8 mouse cellular contexts compared by ENCODE assay signal in the genomic region with DNA sequence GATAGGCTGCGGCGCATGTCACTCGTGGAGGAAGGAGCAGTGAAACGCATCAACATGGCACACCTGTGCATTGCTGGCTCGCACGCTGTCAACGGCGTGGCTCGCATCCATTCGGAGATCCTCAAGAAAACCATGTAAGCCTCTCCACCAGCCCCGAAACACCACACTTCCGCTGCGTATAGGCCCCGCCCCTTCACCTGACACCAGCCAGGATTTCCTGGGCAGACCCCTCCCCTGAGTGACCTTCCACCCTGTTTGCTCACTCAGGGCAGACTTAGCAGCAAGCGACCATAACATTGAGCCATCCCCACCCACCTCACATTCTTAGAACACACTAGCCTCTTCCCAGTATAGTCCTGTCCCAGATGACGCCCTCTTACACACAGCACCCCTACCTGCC. TPM values are rescaled to one million over a fixed set of nuclear protein-coding genes. Genes with fewer than 3 reads are reported as not detected.
DNase-seq lines count a peak whose midpoint lies in the region; ATAC-seq and TF ChIP-seq lines count a peak whose summit lies in the region.

No protein-coding gene starts in this region.

- ATAC-seq in neural tube, embryonic 11.5 days (ENCODE audit: insufficient read depth, low FRiP score, low TSS enrichment): no peak
- ATAC-seq in forebrain, embryonic 15.5 days (replicated peaks): peak; percentile 34; the same call in 1 of the 2 replicates
- ATAC-seq in liver, embryonic 14.5 days (ENCODE audit: insufficient read depth): peak; percentile 35; the same call in 1 of the 2 replicates
- peak; percentile 28; the same call in 1 of the 2 replicates for ATAC-seq in neutrophil, adult 5-6 weeks (ENCODE audit: extremely low read depth, insufficient number of reproducible peaks, low FRiP score, poor library complexity, severe bottlenecking)

- no peaks in the 10 kb centered on the region for H3K27me3 ChIP-seq in neural tube, embryonic 11.5 days (ENCODE audit: control insufficient read depth, insufficient read depth, low read length)
- no peaks in the 10 kb centered on the region for H3K27me3 ChIP-seq in forebrain, embryonic 15.5 days
- no peaks in the 10 kb centered on the region for H3K27me3 ChIP-seq in liver, embryonic 14.5 days (ENCODE audit: control insufficient read depth, insufficient read depth, low read length)

- no peak for TF ChIP-seq EP300 in liver, embryonic 14.5 days (IDR thresholded peaks at IDR 0.05; ENCODE audit: low read depth)

- DNase-seq in neural tube, embryonic 11.5 days (ENCODE audit: low spot score): no peak
- no peak for DNase-seq in neural tube, embryonic 10.5 days (ENCODE audit: extremely low spot score, low spot score)
- DNase-seq in liver, embryonic 14.5 days (ENCODE audit: low read depth in 3 of 3, low spot score in 3 of 3): no peak
- DNase-seq in layer of hippocampus, postnatal 25 days (ENCODE audit: extremely low spot score in 1 of 2, low spot score in 1 of 2): no peak
- no peak for DNase-seq in cerebellum, postnatal 10 days
- no peak for DNase-seq in adipocyte (ENCODE audit: low spot score)

- peak overlapping the region; percentile 39 for H3K4me2 ChIP-seq in neural tube, embryonic 11.5 days (ENCODE audit: low read depth)
- H3K4me2 ChIP-seq in forebrain, embryonic 15.5 days (replicated peaks): peak overlapping the region; percentile 37
- H3K4me2 ChIP-seq in liver, embryonic 14.5 days (ENCODE audit: low read depth): peak overlapping the region; percentile 35

- TF ChIP-seq CTCF in liver, embryonic 14.5 days (IDR thresholded peaks at IDR 0.05; ENCODE audit: low read depth): no peak

- H3K4me3 ChIP-seq in neural tube, embryonic 11.5 days (ENCODE audit: low read depth, low read length): no peak overlapping the region
- H3K4me3 ChIP-seq in forebrain, embryonic 15.5 days: peak overlapping the region; percentile 15
- H3K4me3 ChIP-seq in liver, embryonic 14.5 days (ENCODE audit: insufficient read depth in 1 of 2, low read depth in 2 of 2, low read length in 2 of 2): peak overlapping the region; percentile 1 to 49; a peak in 2 of 4 replicates

- H3K9ac ChIP-seq in neural tube, embryonic 11.5 days (ENCODE audit: low read length): no peak overlapping the region
- H3K9ac ChIP-seq in forebrain, embryonic 15.5 days (replicated peaks): peak overlapping the region; percentile 18; the same call in 1 of the 2 replicates
- no peak overlapping the region for H3K9ac ChIP-seq in liver, embryonic 14.5 days (replicated peaks)

- no peaks in the 10 kb centered on the region for H3K36me3 ChIP-seq in neural tube, embryonic 11.5 days (ENCODE audit: control insufficient read depth, insufficient read depth, low read length)
- H3K36me3 ChIP-seq in forebrain, embryonic 15.5 days: no peaks in the 10 kb centered on the region
- no peaks in the 10 kb centered on the region for H3K36me3 ChIP-seq in liver, embryonic 14.5 days (replicated peaks; ENCODE audit: control insufficient read depth, insufficient read depth, low read depth)

- H3K4me1 ChIP-seq in neural tube, embryonic 11.5 days (ENCODE audit: control insufficient read depth, insufficient read depth, low read length): 0 out of 2 replicates have a peak, but pooled peaks cover 3% of the 10 kb centered on the region
- 0 out of 2 replicates have a peak, but pooled peaks cover 4% of the 10 kb centered on the region for H3K4me1 ChIP-seq in forebrain, embryonic 15.5 days
- peaks cover 0 to 2% of the 10 kb centered on the region in 2 experiments; a peak in 2 of 4 replicates for H3K4me1 ChIP-seq in liver, embryonic 14.5 days (replicated peaks; ENCODE audit: control insufficient read depth in 2 of 2, insufficient read depth in 2 of 2, low read length in 1 of 2)

- 8% methylated on average over 16 of the region's 16 CpGs for WGBS in neural tube, embryonic 11.5 days
- WGBS in forebrain, embryonic 15.5 days: 6% methylated on average over 16 of the region's 16 CpGs
- 8% methylated on average over 16 of the region's 16 CpGs for WGBS in liver, embryonic 14.5 days (ENCODE audit: insufficient replicate concordance)

- no peak overlapping the region for H3K27ac ChIP-seq in neural tube, embryonic 11.5 days (ENCODE audit: low read depth, low read length)
- no peak overlapping the region for H3K27ac ChIP-seq in forebrain, embryonic 15.5 days (replicated peaks)
- H3K27ac ChIP-seq in liver, embryonic 14.5 days: no peak overlapping the region

- H3K9me3 ChIP-seq in neural tube, embryonic 11.5 days (ENCODE audit: control insufficient read depth, low read length): no peaks in the 10 kb centered on the region
- H3K9me3 ChIP-seq in forebrain, embryonic 15.5 days: no peaks in the 10 kb centered on the region
- H3K9me3 ChIP-seq in liver, embryonic 14.5 days (ENCODE audit: control insufficient read depth, low read length): no peaks in the 10 kb centered on the region

RNA-seq across cellular contexts. Expression of a gene that starts 5.6 kb away (rescaled TPM):
- polyA plus RNA-seq in neural tube, embryonic 11.5 days (2014; fragmentation: Nextera tagmentation; extraction: Ambion mirVana): 4.4 and 6.0 TPM in 2 replicates
- polyA plus RNA-seq in forebrain, embryonic 15.5 days (2015; fragmentation: Nextera tagmentation; extraction: Ambion mirVana): 3.4 and 3.5 TPM in 2 replicates
- 1.2 TPM in 2 replicates for polyA plus RNA-seq in liver, embryonic 14.5 days (2012; rRNA removed)
- polyA plus RNA-seq in liver, embryonic 14.5 days (2014; fragmentation: Nextera tagmentation; extraction: Ambion mirVana): 1.2 and 1.3 TPM in 2 replicates
- 8.7 and 14.1 TPM in 2 replicates for total RNA-seq in neutrophil, adult 5-6 weeks (2017)
- total RNA-seq in layer of hippocampus, postnatal 25 days (2021): 10 to 100 TPM; 26.6 to 32.3 TPM

RNA-seq across cellular contexts. Expression of a gene that starts 9.3 kb away (rescaled TPM):
- 17.6 and 20.3 TPM in 2 replicates for polyA plus RNA-seq in neural tube, embryonic 11.5 days (2014; fragmentation: Nextera tagmentation; extraction: Ambion mirVana)
- polyA plus RNA-seq in forebrain, embryonic 15.5 days (2015; fragmentation: Nextera tagmentation; extraction: Ambion mirVana): 34.6 and 41.3 TPM in 2 replicates
- polyA plus RNA-seq in liver, embryonic 14.5 days (2012; rRNA removed): 64.1 and 74.5 TPM in 2 replicates
- 76.3 and 76.9 TPM in 2 replicates for polyA plus RNA-seq in liver, embryonic 14.5 days (2014; fragmentation: Nextera tagmentation; extraction: Ambion mirVana)
- total RNA-seq in neutrophil, adult 5-6 weeks (2017): 447 and 491 TPM in 2 replicates
- 10 to 100 TPM; 29.3 to 29.8 TPM for total RNA-seq in layer of hippocampus, postnatal 25 days (2021)

RNA-seq across cellular contexts. Expression of a gene that starts 26.3 kb away (rescaled TPM):
- polyA plus RNA-seq in neural tube, embryonic 11.5 days (2014; fragmentation: Nextera tagmentation; extraction: Ambion mirVana): 214 and 224 TPM in 2 replicates
- polyA plus RNA-seq in forebrain, embryonic 15.5 days (2015; fragmentation: Nextera tagmentation; extraction: Ambion mirVana): 119 and 134 TPM in 2 replicates
- polyA plus RNA-seq in liver, embryonic 14.5 days (2012; rRNA removed): 57.4 and 60.9 TPM in 2 replicates
- polyA plus RNA-seq in liver, embryonic 14.5 days (2014; fragmentation: Nextera tagmentation; extraction: Ambion mirVana): 57.9 and 65.0 TPM in 2 replicates
- 370 and 400 TPM in 2 replicates for total RNA-seq in neutrophil, adult 5-6 weeks (2017)
- 100 to 1,000 TPM; 180 to 215 TPM for total RNA-seq in layer of hippocampus, postnatal 25 days (2021)

RNA-seq across cellular contexts. Expression of a gene that starts 28.7 kb away (rescaled TPM):
- polyA plus RNA-seq in neural tube, embryonic 11.5 days (2014; fragmentation: Nextera tagmentation; extraction: Ambion mirVana): 13.4 and 14.5 TPM in 2 replicates
- 31.1 and 32.4 TPM in 2 replicates for polyA plus RNA-seq in forebrain, embryonic 15.5 days (2015; fragmentation: Nextera tagmentation; extraction: Ambion mirVana)
- polyA plus RNA-seq in liver, embryonic 14.5 days (2012; rRNA removed): 0.46 and 0.74 TPM in 2 replicates
- 0.27 and 0.47 TPM in 2 replicates for polyA plus RNA-seq in liver, embryonic 14.5 days (2014; fragmentation: Nextera tagmentation; extraction: Ambion mirVana)
- total RNA-seq in neutrophil, adult 5-6 weeks (2017): 0.70 and 3.4 TPM in 2 replicates
- 100 to 1,000 TPM; 404 to 465 TPM for total RNA-seq in layer of hippocampus, postnatal 25 days (2021)

RNA-seq across cellular contexts. Expression of a gene that starts 48.9 kb away (rescaled TPM):
- polyA plus RNA-seq in neural tube, embryonic 11.5 days (2014; fragmentation: Nextera tagmentation; extraction: Ambion mirVana): 10.0 and 13.6 TPM in 2 replicates
- 12.7 and 14.1 TPM in 2 replicates for polyA plus RNA-seq in forebrain, embryonic 15.5 days (2015; fragmentation: Nextera tagmentation; extraction: Ambion mirVana)
- polyA plus RNA-seq in liver, embryonic 14.5 days (2012; rRNA removed): 15.9 and 17.6 TPM in 2 replicates
- 3.0 and 3.7 TPM in 2 replicates for polyA plus RNA-seq in liver, embryonic 14.5 days (2014; fragmentation: Nextera tagmentation; extraction: Ambion mirVana)
- total RNA-seq in neutrophil, adult 5-6 weeks (2017): 791 and 881 TPM in 2 replicates
- 10 to 100 TPM; 66.3 to 78.4 TPM for total RNA-seq in layer of hippocampus, postnatal 25 days (2021)
